Mouse (Mus musculus): ENCODE data around the gene Rnf121.
A peak's percentile ranks its signal among the peaks of the same experiment; 100 is the strongest.

Rnf121 gene

DNA sequence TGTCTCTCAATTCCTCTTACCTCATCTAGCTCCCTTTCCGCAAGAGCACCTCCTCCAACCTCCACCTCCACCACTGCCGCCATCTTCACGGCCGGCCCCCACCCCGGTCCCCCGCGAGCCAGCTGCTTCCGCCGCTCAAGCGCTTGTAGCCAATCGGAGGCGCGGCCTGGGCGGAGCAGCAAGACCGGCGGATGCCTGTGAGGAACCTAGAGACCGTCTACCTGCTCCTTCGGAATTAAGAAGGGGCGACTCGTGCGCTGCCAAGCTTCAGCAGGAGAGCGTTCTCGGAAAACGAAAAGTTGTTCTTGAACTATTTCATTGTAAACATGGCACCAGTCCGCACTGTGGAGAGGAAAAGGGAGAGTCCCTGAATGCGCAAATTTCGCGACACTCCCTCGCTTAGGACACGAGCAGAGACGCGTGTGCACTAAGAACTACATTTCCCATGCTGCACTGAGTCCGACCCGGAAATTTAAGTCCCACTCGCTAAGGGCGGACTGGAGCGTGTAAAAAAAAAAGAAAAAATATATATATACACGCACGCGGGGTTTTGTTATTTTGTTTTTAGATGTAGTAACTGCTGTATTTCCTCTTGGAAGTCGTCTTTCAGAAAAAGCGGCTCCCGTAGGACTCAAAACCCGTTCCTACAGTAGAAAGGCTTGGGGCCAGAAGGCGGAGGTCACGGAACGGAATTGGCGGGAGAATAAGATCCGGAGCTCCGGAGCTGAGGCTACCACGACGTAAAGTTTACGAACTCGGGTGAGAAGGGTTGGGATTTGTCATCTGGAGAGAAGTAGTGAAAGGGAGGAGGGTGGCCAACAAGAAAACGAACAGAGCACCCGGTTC, at the start of gene Rnf121, which contains the start of the genes Xndc1 and Xntrpc:
Gene Rnf121, minus strand, starts transcription at position 424 of the 846 bp plus-strand sequence.
Gene Xndc1, plus strand, starts transcription at position 466 of the 846 bp plus-strand sequence.
Gene Xntrpc, plus strand, starts transcription at position 668 of the 846 bp plus-strand sequence.
- DNase-seq, result peak; percentile 93

DNA sequence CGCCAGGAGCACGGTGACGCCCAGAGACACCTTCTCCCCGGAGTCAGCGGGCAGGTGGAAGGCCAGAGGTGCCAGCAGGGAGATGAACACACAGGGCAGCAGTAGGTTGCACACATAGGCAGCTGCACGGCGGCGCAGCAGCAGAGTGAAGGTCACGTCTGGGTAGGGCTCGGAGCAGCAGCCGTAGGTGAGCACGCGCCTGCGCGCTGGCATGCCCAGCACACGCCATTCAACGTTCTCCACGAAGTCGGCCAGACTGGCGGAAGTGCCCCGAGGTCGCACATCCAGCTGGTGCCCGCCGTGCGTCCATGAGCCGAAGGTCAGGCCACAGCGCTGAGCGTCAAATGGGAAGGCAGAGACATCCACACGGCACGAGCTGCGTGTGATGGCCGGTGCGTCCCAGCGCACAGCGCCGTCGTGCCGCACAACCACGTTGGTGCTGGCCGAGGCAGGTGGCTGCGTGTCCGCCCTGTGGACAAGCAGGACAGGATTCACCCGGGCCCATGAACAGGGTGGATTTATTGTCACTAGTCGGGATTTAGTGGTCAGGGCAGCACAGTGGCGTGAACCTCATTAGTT, 48.0 kb upstream of the Rnf121 start:
- DNase-seq, result no peak

DNA sequence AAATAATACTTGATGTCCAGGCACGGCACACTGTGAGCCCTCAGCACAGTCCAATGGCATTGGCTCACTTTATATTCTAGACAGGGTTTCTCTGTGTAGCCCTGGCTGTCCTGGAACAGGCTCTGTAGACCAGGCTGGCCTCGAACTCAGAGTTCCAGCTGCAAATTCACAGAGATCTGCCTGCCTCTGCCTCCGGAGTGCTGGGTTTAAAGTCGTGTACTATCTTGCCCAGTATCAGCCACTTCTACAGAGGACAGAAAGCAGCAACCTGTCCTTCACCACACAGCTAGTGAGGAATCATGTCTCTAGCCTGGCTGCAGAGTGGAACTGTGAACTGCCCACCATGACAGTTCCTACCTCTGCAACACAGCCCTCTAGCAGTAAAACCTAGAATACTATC, 44.5 kb upstream of the Rnf121 start:
- DNase-seq, result no peak

DNA sequence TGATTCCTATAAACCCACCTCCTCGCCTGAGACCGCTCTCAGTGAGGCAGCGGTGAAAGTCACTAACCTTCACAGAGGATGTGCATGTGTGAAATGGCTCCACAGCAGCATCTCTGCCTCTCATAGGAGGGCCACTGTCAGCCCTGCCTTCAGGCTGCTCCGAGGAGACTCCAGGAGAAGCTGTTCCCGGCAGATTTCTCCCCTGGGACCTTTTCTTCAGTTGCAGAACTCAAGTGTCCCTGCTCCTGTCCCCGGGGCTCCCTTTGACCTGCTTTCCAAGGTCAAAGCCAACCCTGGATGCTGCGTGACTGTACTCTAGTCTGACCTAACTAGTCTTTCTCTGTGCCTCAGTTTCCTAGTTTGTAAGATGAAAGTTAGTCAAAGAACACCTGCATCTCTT, 43.9 kb upstream of the Rnf121 start, which contains the start of gene Art5:
Gene Art5, minus strand, starts transcription at position 319 of the 400 bp plus-strand sequence.
- no peak for DNase-seq

DNA sequence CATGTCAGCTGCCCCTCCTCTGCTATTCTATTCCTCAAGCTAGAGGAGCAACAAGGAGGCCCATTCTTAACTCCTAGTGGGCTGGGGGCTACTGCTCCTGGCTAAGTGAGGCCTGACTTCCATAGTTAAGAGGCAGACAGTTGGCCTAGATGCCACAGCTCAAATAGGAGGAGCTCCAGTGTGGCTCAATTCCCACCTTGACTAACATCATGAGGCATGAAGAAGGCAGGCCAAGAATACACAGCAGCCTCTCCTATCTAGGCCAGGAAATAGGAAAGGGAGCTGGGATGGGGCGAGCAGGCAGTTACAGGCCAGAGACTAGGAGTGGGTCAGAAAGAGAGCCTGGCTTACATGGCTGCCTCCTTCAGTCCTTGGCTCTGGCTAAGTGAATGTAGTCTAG, 42.9 kb upstream of the Rnf121 start:
- no peak for DNase-seq

DNA sequence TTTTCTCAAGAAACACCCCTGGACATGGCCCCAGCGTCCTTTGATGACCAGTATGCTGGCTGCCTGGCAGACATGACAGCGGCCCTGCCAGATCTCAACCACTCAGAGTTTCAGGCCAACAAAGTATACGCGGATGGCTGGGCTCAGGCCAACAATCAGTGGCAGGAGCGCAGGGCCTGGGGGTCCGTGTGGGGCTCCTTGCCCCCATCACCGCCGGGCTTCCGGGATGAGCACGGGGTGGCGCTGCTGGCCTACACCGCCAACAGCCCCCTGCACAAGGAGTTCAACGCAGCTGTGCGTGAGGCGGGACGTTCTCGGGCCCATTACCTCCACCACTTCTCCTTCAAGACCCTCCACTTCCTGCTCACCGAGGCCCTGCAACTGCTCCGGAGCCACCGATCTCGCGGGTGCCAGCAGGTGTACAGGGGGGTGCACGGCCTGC, 41.5 kb upstream of the Rnf121 start:
- no peak for DNase-seq

DNA sequence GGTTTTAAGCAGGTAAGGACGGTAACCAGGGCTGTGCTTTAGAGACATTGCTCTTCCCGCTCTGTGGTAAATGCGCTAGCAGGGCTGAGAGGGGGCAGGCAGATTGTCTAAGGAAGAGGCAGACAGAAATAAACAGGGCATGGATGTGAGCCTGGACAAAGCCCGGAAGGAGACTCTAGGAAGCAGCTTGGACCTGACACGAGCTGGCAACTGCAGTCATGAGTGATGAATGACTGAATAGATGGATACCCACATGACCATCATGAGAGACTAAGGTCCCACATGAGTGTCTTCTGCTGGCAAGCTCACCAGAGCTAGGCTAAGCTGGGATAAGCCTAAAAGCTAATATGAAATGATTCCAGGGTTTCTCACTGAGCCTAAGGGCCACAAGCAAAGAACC, 38.9 kb upstream of the Rnf121 start:
- DNase-seq, result peak; percentile 9

DNA sequence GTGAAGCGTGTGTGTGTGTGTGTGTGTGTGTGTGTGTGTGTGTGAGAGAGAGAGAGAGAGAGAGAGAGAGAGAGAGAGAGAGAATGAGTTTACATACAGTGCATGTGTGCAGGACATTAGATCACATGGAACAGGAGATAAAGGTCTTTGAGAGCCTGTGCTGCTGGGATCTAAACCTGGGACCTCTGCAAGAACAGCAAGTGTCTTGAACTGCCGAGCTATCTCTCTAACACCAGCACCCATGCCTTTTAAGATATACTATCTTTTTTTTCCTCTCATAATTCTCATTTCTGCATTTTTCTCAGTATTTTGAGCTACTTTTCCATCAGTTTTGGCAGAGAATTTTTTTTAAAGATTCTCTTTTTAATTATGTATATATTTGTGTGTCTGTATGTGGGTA, 38.3 kb upstream of the Rnf121 start:
- no peak for DNase-seq

DNA sequence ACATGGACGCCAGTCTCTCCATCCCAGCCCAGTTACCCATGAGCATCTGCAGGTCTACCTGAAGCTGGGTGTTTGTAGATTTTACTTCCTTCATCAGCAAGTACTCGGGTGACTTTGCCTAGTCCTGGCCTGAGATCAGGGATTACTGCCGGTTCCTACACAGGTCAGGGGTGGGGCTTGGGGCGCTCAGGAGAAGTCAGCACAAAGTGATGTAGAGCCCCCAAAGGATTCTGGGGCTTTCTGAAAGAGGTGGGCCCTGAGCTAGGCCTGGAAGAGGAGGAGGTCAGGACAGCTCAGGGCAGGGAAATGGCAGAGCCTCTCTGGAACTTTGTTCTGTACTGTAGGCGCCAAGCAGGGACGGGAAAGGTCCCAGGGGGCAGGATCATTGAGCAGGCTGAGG, 37.4 kb upstream of the Rnf121 start:
- no peak for DNase-seq

DNA sequence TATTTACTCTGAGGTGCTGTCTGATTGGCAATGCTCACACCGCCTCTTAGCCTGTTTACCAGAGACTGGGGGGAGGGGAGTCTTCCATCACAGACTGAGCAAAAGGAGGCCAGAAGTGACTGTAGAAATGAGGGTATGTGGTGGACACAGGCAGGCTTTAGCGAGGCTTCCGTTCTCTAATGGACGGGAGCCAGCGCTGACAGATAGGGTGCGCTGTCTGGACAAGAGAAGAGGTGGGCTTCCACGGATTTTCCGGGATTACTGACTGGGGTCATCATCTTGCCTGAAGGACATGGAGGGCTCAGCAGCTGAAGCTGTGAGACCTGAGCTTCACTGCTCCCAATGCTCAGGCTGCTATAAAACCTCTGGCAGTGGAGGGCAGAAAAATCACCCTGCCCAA, 37.0 kb upstream of the Rnf121 start:
- DNase-seq, result no peak

DNA sequence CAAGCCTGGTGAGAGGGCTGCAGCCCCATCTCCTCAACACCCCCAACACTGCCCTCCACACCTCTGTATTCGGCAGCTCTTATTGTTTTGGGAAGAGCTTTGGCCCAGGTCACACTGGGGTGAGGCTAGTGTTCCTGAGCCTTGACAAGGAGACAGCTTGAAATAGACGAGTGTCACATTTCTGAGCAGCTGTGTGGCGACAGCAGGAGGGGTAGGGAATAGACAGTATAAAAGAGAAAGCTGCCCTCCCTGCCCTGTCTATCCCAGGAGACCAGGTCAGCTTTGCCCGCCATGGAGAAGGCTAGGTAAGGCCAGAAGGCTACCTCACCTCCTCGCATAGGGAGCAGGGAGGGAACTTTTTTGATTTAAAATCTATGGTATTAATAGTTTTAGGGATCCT, 36.2 kb upstream of the Rnf121 start, which contains the start of gene Art1:
Gene Art1, plus strand, starts transcription at position 257 of the 400 bp plus-strand sequence.
- DNase-seq, result no peak

DNA sequence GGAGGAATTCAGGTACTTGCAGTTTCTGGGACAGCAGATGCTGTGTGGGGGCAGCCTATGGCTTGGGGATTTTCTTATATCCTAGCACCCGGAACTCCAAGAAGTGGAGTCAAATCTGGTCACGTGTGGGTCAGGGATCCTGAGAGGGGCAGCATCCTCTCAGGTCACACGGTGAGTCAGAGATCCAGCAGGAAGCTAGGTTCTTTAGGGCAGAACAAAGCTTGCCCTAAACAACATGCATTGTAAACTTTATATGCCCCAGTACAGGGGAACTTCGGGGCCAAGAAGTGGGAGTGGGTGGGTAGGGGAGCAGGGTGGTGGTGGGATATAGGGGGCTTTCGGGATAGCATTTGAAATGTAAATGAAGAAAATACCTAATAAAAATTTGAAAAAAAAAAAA, 35.6 kb upstream of the Rnf121 start:
- no peak for DNase-seq

DNA sequence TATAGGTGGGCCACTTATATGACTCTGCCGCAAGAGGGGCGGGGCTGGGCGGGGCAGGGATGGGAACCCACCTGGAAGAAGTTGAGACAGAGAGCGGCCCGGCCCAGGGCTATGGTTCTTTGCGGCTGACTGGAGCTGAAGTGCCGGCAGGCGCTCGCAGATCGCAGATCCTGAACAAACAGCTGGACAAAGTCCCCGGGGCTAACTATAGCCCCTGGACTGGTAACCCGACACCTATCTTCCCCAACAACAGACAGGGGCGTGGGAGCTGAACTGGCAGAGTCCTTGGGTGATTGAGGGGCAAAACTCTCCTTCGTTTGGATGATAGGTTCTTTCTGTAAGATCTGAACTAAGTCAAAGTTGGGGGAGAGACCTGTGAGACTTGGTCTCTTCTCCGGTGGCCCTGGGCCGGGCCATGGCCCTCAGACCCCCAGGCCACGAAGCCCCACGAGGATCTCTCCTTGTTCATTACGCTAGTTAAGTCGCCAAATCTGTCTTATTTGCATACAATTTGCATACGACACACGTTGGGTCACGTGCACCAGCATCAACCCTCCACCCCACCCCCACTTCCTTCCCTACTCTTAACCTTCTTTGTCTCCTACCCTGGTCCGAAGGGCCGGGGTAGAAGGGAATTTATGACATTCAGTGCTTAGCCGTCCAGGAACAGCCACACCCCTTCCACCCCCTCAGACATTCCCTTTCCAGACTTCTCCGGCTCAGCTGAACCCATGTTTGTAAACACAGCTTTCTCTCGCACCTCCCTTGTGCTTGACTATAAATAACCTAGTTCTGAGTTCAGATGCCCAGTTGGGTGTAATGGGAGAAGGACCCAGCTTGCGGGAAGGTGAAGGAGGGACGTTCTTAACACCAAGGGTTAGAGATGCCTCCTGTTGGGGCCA, 34.7 kb upstream of the Rnf121 start:
- peak; percentile 24 for DNase-seq

DNA sequence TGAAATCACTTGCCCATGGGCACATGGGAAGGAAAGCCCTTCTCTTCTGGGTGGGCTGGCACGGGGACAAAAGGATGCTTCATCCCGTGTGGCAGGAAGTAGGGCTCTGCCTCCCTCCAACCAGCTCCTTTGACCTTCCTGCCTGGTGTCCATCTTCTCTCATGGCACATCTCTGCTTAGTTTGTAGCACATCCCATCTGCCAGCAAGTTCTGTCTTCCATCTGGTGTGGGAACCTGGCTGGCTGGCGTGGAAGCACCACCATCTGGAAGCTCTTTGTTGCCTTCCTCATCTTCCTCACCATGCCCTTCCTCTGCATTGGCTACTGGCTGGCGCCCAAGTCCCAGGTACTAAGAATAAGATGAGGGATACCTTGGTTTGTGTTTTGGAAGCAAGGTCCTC, 22.1 kb upstream of the Rnf121 start:
- no peak for DNase-seq

DNA sequence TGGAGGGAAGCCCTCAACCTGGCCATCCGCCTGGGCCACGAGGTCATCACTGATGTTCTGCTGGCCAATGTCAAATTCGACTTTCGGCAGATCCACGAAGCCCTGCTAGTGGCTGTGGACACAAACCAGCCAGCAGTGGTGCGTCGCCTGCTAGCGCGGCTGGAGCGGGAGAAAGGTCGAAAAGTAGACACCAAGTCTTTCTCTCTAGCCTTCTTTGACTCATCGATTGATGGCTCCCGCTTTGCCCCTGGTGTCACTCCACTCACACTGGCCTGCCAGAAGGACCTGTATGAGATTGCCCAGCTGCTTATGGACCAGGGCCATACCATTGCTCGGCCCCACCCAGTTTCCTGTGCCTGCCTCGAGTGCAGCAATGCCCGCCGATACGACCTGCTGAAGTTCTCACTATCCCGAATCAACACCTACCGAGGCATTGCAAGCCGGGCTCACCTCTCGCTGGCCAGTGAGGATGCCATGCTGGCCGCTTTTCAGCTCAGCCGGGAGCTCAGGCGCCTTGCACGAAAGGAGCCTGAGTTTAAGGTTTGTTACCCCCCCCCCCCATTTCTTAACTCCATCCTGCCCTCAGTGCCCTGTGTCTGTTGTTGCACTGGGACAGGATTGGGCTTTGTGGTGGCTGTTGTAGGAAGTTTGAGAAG, 18.9 kb upstream of the Rnf121 start:
- no peak for DNase-seq

DNA sequence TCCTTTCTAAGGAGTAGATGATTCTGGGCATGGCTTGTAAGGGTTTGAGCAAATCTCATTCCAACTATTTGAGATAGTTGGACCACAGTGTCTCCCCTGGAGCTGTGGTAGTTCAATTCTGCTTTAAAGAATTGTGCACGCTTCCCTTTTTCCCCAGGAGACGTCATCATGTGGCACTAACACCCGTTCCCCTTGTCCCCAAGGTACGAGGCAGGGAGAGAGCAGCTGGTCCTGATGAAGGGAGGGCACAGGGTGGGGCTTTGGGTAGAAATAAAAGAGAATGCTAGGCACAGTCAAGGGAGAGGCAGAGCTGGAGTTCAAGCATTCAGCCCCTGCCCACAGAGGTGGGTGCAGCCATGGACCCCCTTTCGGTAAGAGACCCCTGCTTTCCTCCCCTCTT, 17.5 kb upstream of the Rnf121 start, which contains the start of gene Trpc2:
Gene Trpc2, plus strand, starts transcription at position 301 of the 400 bp plus-strand sequence.
- no peak for DNase-seq

DNA sequence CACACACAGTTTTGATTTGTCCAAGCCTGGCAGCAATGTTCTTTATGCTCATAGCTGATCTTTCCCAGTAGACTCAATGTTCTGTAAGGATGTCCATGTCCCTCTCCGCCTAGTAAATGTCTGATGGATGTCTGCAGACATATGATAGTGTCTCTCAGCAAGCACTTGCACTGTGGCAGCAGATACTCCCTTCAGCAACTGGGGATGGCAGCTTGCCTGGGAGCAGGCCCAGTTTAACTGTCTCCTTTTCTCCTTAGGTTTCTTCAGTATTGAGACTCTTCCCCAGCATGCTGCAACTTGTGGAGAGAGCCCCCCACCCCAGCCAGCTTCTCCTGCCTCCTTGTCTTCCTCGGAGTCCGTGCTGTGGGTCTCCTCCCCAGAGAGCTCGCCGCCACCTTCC, 16.5 kb upstream of the Rnf121 start:
- DNase-seq, result no peak

DNA sequence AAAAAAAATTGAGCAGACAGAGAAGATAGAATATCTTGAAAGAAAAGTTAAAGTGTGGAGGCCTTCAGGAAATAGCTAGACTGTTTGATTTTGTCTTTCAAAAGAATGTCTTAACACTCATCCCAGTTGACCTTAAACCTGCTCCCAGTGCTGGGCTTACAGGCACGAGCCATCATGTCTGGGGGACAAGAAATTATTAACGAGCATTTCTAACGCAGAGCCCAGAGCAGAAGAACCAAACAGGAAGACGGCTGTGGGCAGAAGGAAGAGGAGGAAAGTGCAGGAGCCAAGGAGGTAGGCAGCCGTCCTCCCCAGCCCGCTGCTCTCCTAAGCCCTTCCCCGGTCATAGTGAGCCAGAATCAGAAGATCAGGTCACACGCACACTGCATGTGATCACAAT, 15.0 kb upstream of the Rnf121 start:
- DNase-seq, result peak; percentile 33

DNA sequence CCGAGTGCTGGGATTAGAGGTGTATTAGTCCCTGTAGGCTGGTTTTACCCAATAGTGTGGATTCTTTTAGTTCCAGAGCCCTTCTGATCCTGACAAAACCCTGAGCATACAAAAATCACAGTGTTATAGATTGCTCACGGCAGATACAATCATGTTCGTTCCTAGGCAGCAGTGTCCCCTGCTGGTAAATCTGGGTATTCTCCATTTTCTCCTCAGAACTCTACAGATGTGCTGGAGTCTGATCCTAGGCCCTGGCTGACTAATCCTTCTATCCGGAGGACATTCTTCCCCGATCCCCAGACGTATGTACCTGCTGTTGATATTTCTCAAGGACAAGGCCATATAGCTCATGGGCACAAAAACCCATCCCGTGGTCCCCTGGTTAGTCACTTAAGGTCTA, 13.2 kb upstream of the Rnf121 start:
- peak; percentile 17 for DNase-seq

DNA sequence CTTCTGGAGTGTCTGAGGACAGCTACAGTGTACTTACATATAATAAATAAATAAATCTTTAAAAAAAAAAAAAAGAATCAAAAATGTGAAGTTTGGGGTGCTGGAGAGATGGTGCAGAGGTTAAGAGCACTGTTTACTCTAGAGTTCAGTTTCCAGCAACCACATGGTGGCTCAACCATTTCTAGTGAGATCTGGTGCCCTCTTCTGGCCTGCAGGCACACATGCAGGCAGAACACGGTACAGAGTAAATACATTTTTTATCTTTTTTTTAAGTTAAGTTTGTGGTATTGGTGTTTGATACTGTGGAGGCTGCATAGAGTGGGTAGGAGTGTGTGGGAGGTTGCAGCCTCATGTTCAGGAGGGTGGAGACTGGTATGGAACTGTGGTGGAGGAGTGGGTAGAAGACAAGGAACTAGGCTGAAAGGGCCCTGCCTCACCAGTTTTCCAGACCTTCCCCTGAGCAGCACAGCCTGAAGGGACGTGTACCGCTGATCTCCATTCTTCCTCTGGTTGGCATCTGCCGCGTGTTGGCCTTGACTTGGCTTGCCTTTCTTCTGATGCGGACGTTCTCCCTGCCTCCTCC, 11.5 kb upstream of the Rnf121 start:
- no peak for DNase-seq

DNA sequence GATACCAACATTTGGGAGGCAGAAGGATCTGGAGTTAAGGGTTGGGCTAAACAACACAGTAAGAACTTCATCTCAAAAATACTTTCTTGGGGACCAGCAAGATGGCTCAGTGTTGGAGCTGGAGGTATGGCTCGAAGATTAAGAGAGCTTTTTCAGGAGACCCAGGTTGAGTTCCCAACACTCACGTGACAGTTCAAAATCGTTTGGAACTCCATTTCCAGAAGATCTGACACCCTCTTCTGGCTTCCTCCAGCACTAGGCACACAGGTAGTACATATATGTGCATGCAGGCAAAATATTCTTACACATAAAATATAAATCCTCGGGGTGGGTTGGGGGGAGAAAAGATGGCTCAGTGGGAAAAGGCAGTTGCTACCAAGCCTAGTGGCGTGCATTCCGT, 1.1 kb upstream of the Rnf121 start:
- no peak for DNase-seq

DNA sequence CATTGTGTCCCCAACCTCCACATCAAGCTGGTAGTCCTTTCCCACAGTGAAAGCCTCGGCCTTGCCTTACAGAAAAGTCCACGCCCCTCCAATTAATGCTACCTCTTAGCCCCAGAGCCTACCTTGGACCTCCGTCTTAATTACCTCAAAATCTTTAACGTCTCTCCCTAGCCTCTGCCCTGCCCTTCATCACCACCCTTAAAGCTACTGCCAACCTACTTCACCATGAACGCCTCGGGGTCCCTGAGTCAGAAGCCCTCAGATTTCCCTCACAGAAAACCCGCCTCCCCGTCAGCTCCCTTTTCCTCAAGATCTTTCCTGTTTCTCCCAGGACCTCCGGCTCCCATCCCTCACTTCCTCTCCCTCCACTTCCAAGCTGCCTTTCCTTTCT, 619 bp downstream of the Rnf121 start:
- no peak for DNase-seq
